In the genomic region with DNA sequence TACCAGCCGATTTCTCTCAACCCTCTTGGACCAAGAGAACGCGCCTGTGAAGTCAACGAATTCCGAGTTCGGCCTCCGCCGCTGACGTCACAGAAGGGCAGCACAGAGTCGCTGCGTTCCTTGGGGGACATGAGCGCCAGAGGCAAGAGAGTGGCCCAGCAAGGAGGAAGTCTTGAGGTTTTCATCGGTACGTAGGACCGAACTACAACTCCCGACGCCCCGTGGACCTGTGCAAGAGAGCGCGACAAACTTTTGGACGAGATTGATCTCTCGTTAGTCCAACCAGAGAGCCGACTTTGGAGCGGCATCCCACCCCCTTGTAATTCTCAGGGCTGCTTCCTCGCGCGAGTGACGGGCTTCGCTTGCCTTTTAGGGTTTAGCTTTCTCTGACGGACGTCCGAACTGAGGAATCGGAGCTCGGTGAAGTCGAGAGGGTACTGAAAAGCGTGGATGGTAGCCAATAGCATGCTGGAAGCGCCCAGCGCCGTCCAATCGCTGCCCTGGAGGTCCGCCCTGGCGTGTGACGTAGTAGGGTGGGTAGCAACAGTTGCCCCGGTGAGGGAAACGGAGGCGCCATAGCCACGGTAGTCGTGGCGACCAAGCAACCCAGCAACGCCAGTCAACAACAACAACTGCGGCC, we compare ENCODE assay signal across 8 mouse cellular contexts. TPM values are rescaled to one million over a fixed set of nuclear protein-coding genes. Genes with fewer than 3 reads are reported as not detected.
A peak's percentile ranks its signal among the peaks of the same experiment; 100 is the strongest.
DNase-seq lines count a peak whose midpoint lies in the region; ATAC-seq and TF ChIP-seq lines count a peak whose summit lies in the region.

A gene (plus strand): TSS at position 544 of the 640 bp plus-strand sequence.

- H3K4me3 ChIP-seq in hindbrain, embryonic 13.5 days: peak within 1 kb of the TSS; percentile 88

- H3K4me2 ChIP-seq in hindbrain, embryonic 13.5 days: peak within 1 kb of the TSS; percentile 80

- WGBS in hindbrain, embryonic 13.5 days: under 1% methylated on average over 51 of the region's 51 CpGs

- H3K9ac ChIP-seq in hindbrain, embryonic 13.5 days: peak within 1 kb of the TSS; percentile 85

- peak within 1 kb of the TSS; percentile 97 for H3K27ac ChIP-seq in hindbrain, embryonic 13.5 days

- ATAC-seq in Patski: peak; percentile 93
- peak; percentile 98 for ATAC-seq in hindbrain, embryonic 13.5 days (ENCODE audit: low FRiP score)

- peaks cover 41% of the 10 kb centered on the region for H3K4me1 ChIP-seq in hindbrain, embryonic 13.5 days (replicated peaks)

- in situ Hi-C loops in Patski (cut with MboI; ENCODE audit: low pct_unique_long_range_greater_than_20kb): no loop called here

- H3K36me3 ChIP-seq in hindbrain, embryonic 13.5 days: no peaks in the 10 kb centered on the region

- CTCF ChIA-PET in Patski (lab: Charles Lee): interaction anchor here (1.7 kb wide), 1 partner anchor 27 kb away, joined by 4 read pairs; no protein-coding TSS in a partner anchor

- POLR2A ChIA-PET in Patski (lab: Charles Lee): no interaction called here

- TF ChIP-seq CTCF in Patski (IDR thresholded peaks at IDR 0.05): no peak

- no peaks in the 10 kb centered on the region for H3K27me3 ChIP-seq in Patski
- H3K27me3 ChIP-seq in hindbrain, embryonic 13.5 days: no peaks in the 10 kb centered on the region

- DNase-seq in Patski (ENCODE audit: low read depth, low spot score): peak; percentile 100
- DNase-seq in cerebellum, postnatal 14 days: peak; percentile 98 to 99
- DNase-seq in frontal cortex, postnatal 14 days (ENCODE audit: low spot score in 2 of 2): peak; percentile 99 to 100
- peak; percentile 94 for DNase-seq in layer of hippocampus, postnatal 25 days (ENCODE audit: extremely low spot score in 1 of 2, low spot score in 1 of 2)
- peak; percentile 100 for DNase-seq in lung, postnatal 25 days (ENCODE audit: low spot score)
- DNase-seq in retina, embryonic 14.5 days (ENCODE audit: low spot score): peak; percentile 99
- DNase-seq in thymus, postnatal 4 days: peak; percentile 97

- H3K9me3 ChIP-seq in hindbrain, embryonic 13.5 days: no peaks in the 10 kb centered on the region

RNA-seq across cellular contexts. Expression of the gene that starts here (rescaled TPM):
- polyA plus RNA-seq in Patski (2021): 14.2 TPM
- polyA plus RNA-seq in hindbrain, embryonic 13.5 days (2015; fragmentation: Nextera tagmentation; extraction: Ambion mirVana): 7.8 and 8.3 TPM in 2 replicates
- total RNA-seq in layer of hippocampus, postnatal 25 days (2021): 10 to 100 TPM; 19.8 to 24.1 TPM

Comparison
In these comparisons a context has a peak if more than half of its experiments do, and no peak if none do; other contexts are left out.
1. Peak in every context shown above with its lines: DNase-seq, ATAC-seq, H3K4me3 ChIP-seq and H3K27ac ChIP-seq.